Mouse (Mus musculus) liver, embryonic 12.5 days (tissue): Measurements from ENCODE around the gene Stambpl1. TPM values are rescaled to one million over a fixed set of nuclear protein-coding genes. Genes with fewer than 3 reads are reported as not detected.

ENCODE experiments used
- ATAC-seq: fragments of 200-750 bp; cut with Nextera tagmentation; 2 replicates; pipeline ENCODE4 v1.8.0; 2017; ENCODE audit warnings: moderate number of reproducible peaks, mild to moderate bottlenecking, moderate library complexity
- H3K27ac ChIP-seq: fragments of 300-500 bp; sonication (generic); 2 replicates; pipeline ENCODE4 v1.5.1; 2016; ENCODE audit warnings: mild to moderate bottlenecking
- H3K27me3 ChIP-seq: fragments of 300-500 bp; sonication (generic); replicated peaks from 2 replicates; pipeline ENCODE4 v1.6.1; 2016; ENCODE audit warnings: mild to moderate bottlenecking, moderate library complexity
- H3K36me3 ChIP-seq: fragments of 300-500 bp; sonication (generic); 2 replicates; pipeline ENCODE4 v1.6.1; 2016; ENCODE audit warnings: mild to moderate bottlenecking, moderate library complexity
- H3K4me1 ChIP-seq: fragments of 300-500 bp; sonication (generic); 2 replicates; pipeline ENCODE4 v1.6.1; 2016
- H3K4me2 ChIP-seq: fragments of 300-500 bp; sonication (generic); 2 replicates; pipeline ENCODE4 v1.6.1; 2016; ENCODE audit warnings: mild to moderate bottlenecking, moderate library complexity
- H3K4me3 ChIP-seq: fragments of 300-500 bp; sonication (generic); 2 replicates; pipeline ENCODE4 v1.5.1; 2016; ENCODE audit warnings: mild to moderate bottlenecking, moderate library complexity
- H3K9ac ChIP-seq: fragments of 300-500 bp; sonication (generic); 2 replicates; pipeline ENCODE4 v1.6.1; 2016; ENCODE audit warnings: mild to moderate bottlenecking, moderate library complexity
- H3K9me3 ChIP-seq: fragments of 300-500 bp; sonication (generic); replicated peaks from 2 replicates; pipeline ENCODE4 v1.6.1; 2016; ENCODE audit warnings: mild to moderate bottlenecking, moderate library complexity
- WGBS: fragments of 180-500 bp; shearing (Covaris S2); methylation state at CpG from one replicate; pipeline ENCODE4 v1.1.7; 2016; ENCODE audit not compliant: insufficient replicate concordance; 5-methylcytosine and 5-hydroxymethylcytosine counted together
- polyA plus RNA-seq: library from polyadenylated mRNA; unstranded; fragments of >200 nt; fragmentation: Nextera tagmentation; extraction: Ambion mirVana; gene quantifications from 2 replicates; pipeline ENCODE4 v1.2.1, GENCODE M21; 2016

Gene Stambpl1
- polyA plus RNA-seq, 1 experiment from 2014 or later, result 2.3 TPM

GRCm38 (mm10) chr19:34244056-34244455 is 52.0 kb downstream of the Stambpl1 start:
- Histone ChIP-seq H3K4me2 (no peak overlapping the region), H3K27me3 (no peaks in the 10 kb centered on the region), H3K27ac (no peak overlapping the region), H3K4me1 (no peaks in the 10 kb centered on the region), H3K4me3 (no peak overlapping the region), H3K9ac (no peak overlapping the region), H3K36me3 (no peaks in the 10 kb centered on the region), H3K9me3 (no peaks in the 10 kb centered on the region)
- no peak for ATAC-seq
- 14% methylated on average over 6 of the region's 6 CpGs for WGBS

- Histone ChIP-seq H3K4me2 (no peak overlapping the region), H3K9me3 (no peaks in the 10 kb centered on the region), H3K4me1 (0 out of 2 replicates have a peak, but pooled peaks cover 1% of the 10 kb centered on the region), H3K4me3 (no peak overlapping the region), H3K9ac (no peak overlapping the region), H3K36me3 (no peaks in the 10 kb centered on the region), H3K27ac (no peak overlapping the region), H3K27me3 (no peaks in the 10 kb centered on the region)
- ATAC-seq, result no peak
- WGBS, result 42% methylated on average over 5 of the region's 5 CpGs
Observed at GRCm38 (mm10) chr19:34248558-34248957, 56.5 kb downstream of the Stambpl1 start.

- H3K4me3 ChIP-seq, result no peak overlapping the region
- H3K36me3 ChIP-seq, result no peaks in the 10 kb centered on the region
- H3K9ac ChIP-seq, result no peak overlapping the region
- H3K9me3 ChIP-seq, result no peaks in the 10 kb centered on the region
- no peak for ATAC-seq
- H3K4me1 ChIP-seq, result 0 out of 2 replicates have a peak, but pooled peaks cover 4% of the 10 kb centered on the region
- H3K27ac ChIP-seq, result no peak overlapping the region
- H3K4me2 ChIP-seq, result no peak overlapping the region
- WGBS, result 82% methylated on average over 4 of the region's 4 CpGs
- H3K27me3 ChIP-seq, result no peaks in the 10 kb centered on the region
Observed at GRCm38 (mm10) chr19:34250621-34251020, 58.6 kb downstream of the Stambpl1 start.

GRCm38 (mm10) chr19:34251900-34252299 is 59.9 kb downstream of the Stambpl1 start:
- H3K4me1 ChIP-seq, result 0 out of 2 replicates have a peak, but pooled peaks cover 4% of the 10 kb centered on the region
- no peak overlapping the region for H3K4me3 ChIP-seq
- 79% methylated on average over 2 of the region's 2 CpGs for WGBS
- no peaks in the 10 kb centered on the region for H3K27me3 ChIP-seq
- no peaks in the 10 kb centered on the region for H3K36me3 ChIP-seq
- no peak overlapping the region for H3K9ac ChIP-seq
- no peak overlapping the region for H3K27ac ChIP-seq
- no peak overlapping the region for H3K4me2 ChIP-seq
- no peaks in the 10 kb centered on the region for H3K9me3 ChIP-seq
- no peak for ATAC-seq

GRCm38 (mm10) chr19:34252450-34252849 is 60.4 kb downstream of the Stambpl1 start:
- ATAC-seq, result no peak
- Histone ChIP-seq H3K4me3 (no peak overlapping the region), H3K9ac (no peak overlapping the region), H3K27ac (no peak overlapping the region), H3K9me3 (no peaks in the 10 kb centered on the region), H3K4me1 (0 out of 2 replicates have a peak, but pooled peaks cover 4% of the 10 kb centered on the region), H3K27me3 (no peaks in the 10 kb centered on the region), H3K4me2 (no peak overlapping the region), H3K36me3 (no peaks in the 10 kb centered on the region)
- WGBS, result 63% methylated on average over 9 of the region's 9 CpGs

GRCm38 (mm10) chr19:34254101-34254879 is 62.3 kb downstream of the Stambpl1 start:
- Histone ChIP-seq H3K4me2 (peak overlapping the region; percentile 33), H3K27me3 (no peaks in the 10 kb centered on the region), H3K4me1 (0 out of 2 replicates have a peak, but pooled peaks cover 4% of the 10 kb centered on the region), H3K9me3 (no peaks in the 10 kb centered on the region), H3K4me3 (no peak overlapping the region), H3K27ac (no peak overlapping the region), H3K36me3 (no peaks in the 10 kb centered on the region), H3K9ac (no peak overlapping the region)
- WGBS, result 18% methylated on average over 14 of the region's 14 CpGs
- ATAC-seq, result no peak

- no peaks in the 10 kb centered on the region for H3K36me3 ChIP-seq
- H3K4me3 ChIP-seq, result no peak within 1 kb of the TSS
- 0 out of 2 replicates have a peak, but pooled peaks cover 4% of the 10 kb centered on the region for H3K4me1 ChIP-seq
- ATAC-seq, result no peak
- 56% methylated on average over 16 of the region's 16 CpGs for WGBS
- no peaks in the 10 kb centered on the region for H3K9me3 ChIP-seq
- no peak within 1 kb of the TSS for H3K9ac ChIP-seq
- no peaks in the 10 kb centered on the region for H3K27me3 ChIP-seq
- H3K27ac ChIP-seq, result no peak within 1 kb of the TSS
- H3K4me2 ChIP-seq, result peak within 1 kb of the TSS; percentile 33
Observed at GRCm38 (mm10) chr19:34254880-34255681, 63.1 kb downstream of the Stambpl1 start, which contains the start of gene Acta2. Acta2 (minus strand) TSS chr19:34255590.

- Histone ChIP-seq H3K4me3 (no peak overlapping the region), H3K27me3 (no peaks in the 10 kb centered on the region), H3K4me1 (0 out of 2 replicates have a peak, but pooled peaks cover 4% of the 10 kb centered on the region), H3K4me2 (no peak overlapping the region), H3K36me3 (no peaks in the 10 kb centered on the region), H3K9me3 (no peaks in the 10 kb centered on the region), H3K27ac (no peak overlapping the region), H3K9ac (no peak overlapping the region)
- WGBS, result 70% methylated on average over 5 of the region's 5 CpGs
- no peak for ATAC-seq
Observed at GRCm38 (mm10) chr19:34256149-34256548, 64.1 kb downstream of the Stambpl1 start.

- no peak overlapping the region for H3K9ac ChIP-seq
- no peak overlapping the region for H3K27ac ChIP-seq
- WGBS, result 62% methylated on average over 2 of the region's 2 CpGs
Observed at GRCm38 (mm10) chr19:34256936-34257335, 64.9 kb downstream of the Stambpl1 start.

GRCm38 (mm10) chr19:34262273-34262974 is 70.4 kb downstream of the Stambpl1 start:
- no peak for ATAC-seq
- Histone ChIP-seq H3K4me3 (no peak overlapping the region), H3K36me3 (no peaks in the 10 kb centered on the region), H3K9ac (no peak overlapping the region), H3K27ac (no peak overlapping the region), H3K9me3 (no peaks in the 10 kb centered on the region), H3K4me2 (no peak overlapping the region), H3K27me3 (no peaks in the 10 kb centered on the region), H3K4me1 (no peaks in the 10 kb centered on the region; the same call in 1 of the 2 replicates)
- WGBS, result 53% methylated on average over 2 of the region's 2 CpGs

More at GRCm38 (mm10) chr19:34256936-34257335, 64.9 kb downstream of the Stambpl1 start:
- Histone ChIP-seq H3K4me2 (no peak overlapping the region), H3K36me3 (no peaks in the 10 kb centered on the region), H3K4me1 (0 out of 2 replicates have a peak, but pooled peaks cover 4% of the 10 kb centered on the region), H3K27me3 (no peaks in the 10 kb centered on the region), H3K4me3 (no peak overlapping the region), H3K9me3 (no peaks in the 10 kb centered on the region)
- ATAC-seq, result no peak

- Histone ChIP-seq H3K4me2 (no peak overlapping the region), H3K9me3 (no peaks in the 10 kb centered on the region), H3K27ac (no peak overlapping the region), H3K36me3 (no peaks in the 10 kb centered on the region), H3K4me1 (no peaks in the 10 kb centered on the region; the same call in 1 of the 2 replicates), H3K9ac (no peak overlapping the region), H3K27me3 (no peaks in the 10 kb centered on the region), H3K4me3 (no peak overlapping the region)
- no peak for ATAC-seq
- 68% methylated on average over 5 of the region's 5 CpGs for WGBS
Observed at GRCm38 (mm10) chr19:34265604-34266193, 73.7 kb downstream of the Stambpl1 start.
